Mouse (Mus musculus) erythroblast, embryonic 14.5 days (primary cell): Measurements from ENCODE around the gene Kmt2b. TPM values are rescaled to one million over a fixed set of nuclear protein-coding genes. Genes with fewer than 3 reads are reported as not detected.

Experiments
- H3K27me3 ChIP-seq: 2 replicates; pipeline ENCODE4 v1.6.1; 2012; ENCODE audit warnings: inconsistent platforms; ENCODE audit not compliant: control insufficient read depth
- H3K36me3 ChIP-seq: 2 replicates; pipeline ENCODE4 v1.6.1; 2012; ENCODE audit warnings: mild to moderate bottlenecking, inconsistent platforms; ENCODE audit not compliant: control insufficient read depth
- H3K4me1 ChIP-seq: 2 replicates; pipeline ENCODE4 v1.6.1; 2012; ENCODE audit warnings: inconsistent platforms; ENCODE audit not compliant: control insufficient read depth
- H3K4me3 ChIP-seq: replicated peaks from 2 replicates; pipeline ENCODE3; 2012; ENCODE audit warnings: moderate library complexity, mild to moderate bottlenecking, inconsistent platforms
- H3K9me3 ChIP-seq: 2 replicates; pipeline ENCODE4 v1.6.1; 2012; ENCODE audit warnings: low read length, inconsistent platforms, mixed read lengths; ENCODE audit not compliant: control insufficient read depth
- GATA1 ChIP-seq: IDR thresholded peaks from 2 replicates; pipeline ENCODE4 v1.6.1; 2012; ENCODE audit warnings: low read length, inconsistent platforms, mixed read lengths
- TAL1 ChIP-seq: IDR thresholded peaks from 3 replicates; pipeline ENCODE4 v1.6.1; 2012; ENCODE audit warnings: low read length, inconsistent platforms, mixed read lengths
- polyA plus RNA-seq: library from polyadenylated mRNA; stranded (reverse); fragments of >175 nt; gene quantifications from 2 replicates; pipeline ENCODE4 v1.2.3, GENCODE M21; 2012

The Kmt2b gene
- polyA plus RNA-seq, 1 experiment, result 5.2 TPM

DNA sequence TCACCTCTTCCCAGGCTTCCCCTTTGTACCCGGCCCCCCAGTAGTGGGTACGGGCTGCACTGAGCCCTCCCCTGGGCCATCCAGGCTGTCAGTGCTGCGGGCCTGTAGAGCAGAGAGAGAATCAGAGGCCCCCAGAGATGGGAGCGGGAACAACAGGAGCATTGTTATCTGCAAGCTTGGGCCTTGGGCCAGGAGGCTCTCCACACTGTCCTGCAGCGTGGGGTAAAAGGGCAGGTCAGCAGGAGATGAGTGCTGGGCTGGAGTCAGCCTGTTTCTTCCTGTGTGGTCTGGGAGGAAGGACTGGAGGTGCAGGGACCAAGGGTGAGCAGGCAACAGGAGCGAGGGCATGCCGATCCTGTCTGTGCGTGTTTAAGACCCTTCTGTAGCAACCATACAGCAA lies 55.6 kb downstream of the Kmt2b start:
- peak overlapping the region; percentile 2 for H3K4me3 ChIP-seq
- H3K4me1 ChIP-seq, result peaks cover 56% of the 10 kb centered on the region
- H3K36me3 ChIP-seq, result peaks cover 53% of the 10 kb centered on the region
- TF ChIP-seq TAL1 (no peak), GATA1 (no peak)
- no peaks in the 10 kb centered on the region for H3K9me3 ChIP-seq
- H3K27me3 ChIP-seq, result peaks cover 6% of the 10 kb centered on the region; the same call in 1 of the 2 replicates

DNA sequence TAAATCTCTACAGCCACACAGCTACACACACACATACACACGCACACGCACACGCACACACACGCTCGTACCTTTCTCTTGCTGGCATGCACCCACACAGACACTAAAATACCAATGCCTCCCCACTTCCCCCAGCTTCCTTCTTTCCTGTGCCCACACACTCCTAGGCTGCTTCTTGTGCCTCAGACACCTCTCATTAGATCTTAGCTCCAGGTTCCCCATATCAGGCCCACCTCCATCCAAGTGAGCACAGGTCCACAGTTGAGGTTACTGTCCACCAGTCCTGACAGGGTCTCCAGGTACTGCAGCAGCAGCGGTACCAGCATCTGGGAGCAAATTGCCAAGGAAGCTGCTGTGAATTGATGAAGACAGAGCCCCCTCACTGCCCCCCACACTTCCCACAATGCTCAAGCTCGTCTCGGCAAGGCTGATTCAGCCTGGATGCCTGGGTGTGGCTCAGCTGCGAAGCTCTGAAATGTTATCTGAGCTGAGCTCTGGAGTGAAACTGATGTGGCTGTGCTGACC lies 57.2 kb downstream of the Kmt2b start:
- peaks cover 69% of the 10 kb centered on the region for H3K36me3 ChIP-seq
- H3K9me3 ChIP-seq, result no peaks in the 10 kb centered on the region
- H3K4me3 ChIP-seq, result no peak overlapping the region
- peaks cover 52% of the 10 kb centered on the region for H3K4me1 ChIP-seq
- TF ChIP-seq TAL1 (no peak), GATA1 (no peak)
- peaks cover 6% of the 10 kb centered on the region; the same call in 1 of the 2 replicates for H3K27me3 ChIP-seq

DNA sequence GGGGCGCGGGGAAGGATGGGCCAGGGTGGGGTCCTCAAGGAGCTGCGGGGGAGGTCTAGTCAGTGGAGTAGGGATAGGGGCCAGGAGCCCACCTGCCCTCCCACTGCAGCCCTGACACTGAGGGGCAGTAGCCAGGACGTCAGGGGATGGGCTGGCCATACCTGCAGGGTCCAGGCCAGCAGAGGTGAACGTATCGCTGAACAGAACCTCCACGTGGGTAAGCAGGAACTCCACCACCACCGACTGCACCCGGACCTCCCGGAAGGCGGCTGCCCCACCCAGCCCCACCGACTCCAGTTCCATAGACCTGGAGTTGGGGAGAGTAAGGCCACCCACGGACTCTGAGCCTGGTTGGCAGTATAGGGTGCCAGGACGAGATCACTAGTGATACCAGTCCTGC lies 61.5 kb downstream of the Kmt2b start:
- Histone ChIP-seq H3K27me3 (no peaks in the 10 kb centered on the region), H3K4me3 (no peak overlapping the region), H3K9me3 (no peaks in the 10 kb centered on the region), H3K36me3 (peaks cover 91% of the 10 kb centered on the region), H3K4me1 (peaks cover 11% of the 10 kb centered on the region)
- no peak for TF ChIP-seq TAL1
- TF ChIP-seq GATA1, result no peak

DNA sequence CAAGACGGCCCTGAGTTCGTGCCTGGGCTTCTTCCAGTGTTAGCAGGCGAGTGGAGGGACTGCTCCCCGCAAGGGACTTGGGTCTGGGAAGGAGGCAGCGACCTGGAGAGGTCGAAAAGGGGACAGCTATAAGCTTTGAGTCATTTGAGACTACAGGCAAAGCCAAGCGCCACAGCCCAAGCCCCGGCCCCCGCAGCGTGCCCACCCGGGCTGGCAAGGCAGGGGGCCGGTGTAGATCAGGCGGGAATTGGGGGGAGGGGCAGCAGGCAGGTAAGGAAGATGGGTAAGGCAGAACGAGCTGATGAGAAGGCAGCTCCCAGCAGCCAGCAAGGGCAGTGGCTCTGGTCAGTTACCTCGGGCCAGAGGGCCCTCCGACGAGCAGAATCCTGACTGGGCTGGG lies 62.1 kb downstream of the Kmt2b start:
- Histone ChIP-seq H3K27me3 (no peaks in the 10 kb centered on the region), H3K36me3 (peaks cover 85% of the 10 kb centered on the region), H3K4me3 (no peak overlapping the region), H3K4me1 (peaks cover 5% of the 10 kb centered on the region), H3K9me3 (no peaks in the 10 kb centered on the region)
- TF ChIP-seq TAL1, result no peak
- no peak for TF ChIP-seq GATA1

DNA sequence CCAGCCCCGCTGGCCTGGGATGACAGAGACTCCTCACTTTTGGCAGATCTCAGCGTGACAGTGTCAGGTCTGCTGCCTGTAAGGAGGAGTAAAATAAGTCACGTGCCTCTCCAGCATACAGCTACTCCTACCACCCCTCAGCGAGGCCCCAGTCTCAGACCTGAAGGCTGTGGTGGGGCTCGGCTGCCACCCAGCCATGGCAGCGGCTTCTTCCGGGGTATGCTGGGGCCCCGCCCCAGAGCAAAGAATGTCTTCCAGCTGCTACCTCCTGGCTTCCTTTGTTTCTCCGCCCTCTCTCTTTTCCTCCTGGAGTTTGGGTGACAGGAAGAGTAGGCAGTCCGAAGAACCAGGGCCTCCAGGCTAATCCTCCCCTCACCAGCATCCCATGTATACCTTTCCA lies 62.6 kb downstream of the Kmt2b start:
- Histone ChIP-seq H3K36me3 (peaks cover 81% of the 10 kb centered on the region), H3K9me3 (no peaks in the 10 kb centered on the region), H3K4me1 (peaks cover 3% of the 10 kb centered on the region), H3K27me3 (no peaks in the 10 kb centered on the region), H3K4me3 (no peak overlapping the region)
- TF ChIP-seq TAL1 (no peak), GATA1 (no peak)

DNA sequence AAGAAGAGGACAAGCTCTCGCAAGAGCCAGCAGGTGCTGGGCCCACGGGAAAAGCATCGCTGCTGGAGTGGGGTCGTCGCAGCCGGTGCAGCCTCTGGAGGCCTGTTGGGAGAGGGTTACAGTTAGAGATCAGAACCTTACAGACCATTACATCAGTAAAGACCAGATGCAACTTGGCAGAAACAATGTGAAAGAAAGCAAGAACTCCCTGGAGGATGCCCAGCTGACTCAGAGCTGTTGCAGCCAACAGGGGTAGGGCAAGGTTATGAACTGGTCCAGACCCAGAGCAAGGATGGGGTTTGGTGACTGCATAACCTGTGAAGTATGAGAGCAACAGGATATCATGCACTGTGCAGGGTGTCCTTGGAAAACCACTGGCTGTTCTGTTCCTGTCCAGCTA lies 64.0 kb downstream of the Kmt2b start:
- peaks cover 66% of the 10 kb centered on the region for H3K36me3 ChIP-seq
- H3K27me3 ChIP-seq, result no peaks in the 10 kb centered on the region

DNA sequence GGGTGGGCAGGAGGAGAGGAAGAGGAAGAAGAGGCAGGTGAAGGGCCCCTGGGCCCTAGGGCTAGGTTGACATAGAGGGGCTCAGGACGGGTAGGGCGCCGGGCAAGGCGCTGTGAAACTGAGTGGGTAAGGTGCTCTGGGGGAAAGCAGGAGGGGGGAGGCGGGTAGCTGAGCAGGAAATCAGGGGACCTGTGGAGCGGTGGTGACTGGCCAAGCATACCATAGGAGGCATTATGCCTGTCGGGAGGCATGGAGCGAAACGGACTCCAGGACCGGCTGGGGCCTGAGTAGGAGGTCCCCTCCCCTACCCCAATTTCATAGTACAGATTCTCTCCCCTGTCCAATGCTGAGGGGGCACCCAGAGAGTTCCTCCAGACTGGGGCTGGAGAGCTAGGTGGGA lies 65.7 kb downstream of the Kmt2b start:
- TF ChIP-seq TAL1 (no peak), GATA1 (no peak)
- Histone ChIP-seq H3K4me1 (no peaks in the 10 kb centered on the region), H3K9me3 (no peaks in the 10 kb centered on the region), H3K27me3 (no peaks in the 10 kb centered on the region), H3K36me3 (peaks cover 50% of the 10 kb centered on the region), H3K4me3 (no peak overlapping the region)

More for the DNA sequence above, 64.0 kb downstream of the Kmt2b start:
- Histone ChIP-seq H3K4me1 (peaks cover 3% of the 10 kb centered on the region), H3K4me3 (no peak overlapping the region), H3K9me3 (no peaks in the 10 kb centered on the region)
- no peak for TF ChIP-seq TAL1
- TF ChIP-seq GATA1, result no peak

DNA sequence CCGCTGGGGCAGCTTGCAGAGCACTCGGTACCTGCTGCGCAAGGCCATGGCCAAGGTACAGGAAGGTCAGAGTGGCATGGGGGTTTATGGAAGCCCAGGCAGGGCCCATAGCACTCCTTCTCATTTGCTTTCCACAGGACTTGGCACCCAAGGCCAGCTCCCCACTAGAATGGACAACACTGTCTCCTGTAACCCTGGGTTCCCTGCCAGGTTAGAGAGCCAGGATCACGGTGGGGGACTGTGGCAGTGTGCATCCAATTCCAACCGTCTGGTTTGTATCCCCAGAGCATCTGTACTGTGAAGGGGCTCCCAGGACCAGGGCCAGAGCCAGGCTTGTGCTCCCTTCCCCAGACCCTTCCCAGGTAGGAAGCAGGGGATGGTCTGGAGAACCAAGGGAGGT lies 67.7 kb downstream of the Kmt2b start:
- no peak overlapping the region for H3K4me3 ChIP-seq
- no peaks in the 10 kb centered on the region for H3K9me3 ChIP-seq
- no peaks in the 10 kb centered on the region for H3K4me1 ChIP-seq
- no peaks in the 10 kb centered on the region for H3K27me3 ChIP-seq
- peaks cover 30% of the 10 kb centered on the region for H3K36me3 ChIP-seq
- TF ChIP-seq TAL1, result no peak
- TF ChIP-seq GATA1, result no peak

DNA sequence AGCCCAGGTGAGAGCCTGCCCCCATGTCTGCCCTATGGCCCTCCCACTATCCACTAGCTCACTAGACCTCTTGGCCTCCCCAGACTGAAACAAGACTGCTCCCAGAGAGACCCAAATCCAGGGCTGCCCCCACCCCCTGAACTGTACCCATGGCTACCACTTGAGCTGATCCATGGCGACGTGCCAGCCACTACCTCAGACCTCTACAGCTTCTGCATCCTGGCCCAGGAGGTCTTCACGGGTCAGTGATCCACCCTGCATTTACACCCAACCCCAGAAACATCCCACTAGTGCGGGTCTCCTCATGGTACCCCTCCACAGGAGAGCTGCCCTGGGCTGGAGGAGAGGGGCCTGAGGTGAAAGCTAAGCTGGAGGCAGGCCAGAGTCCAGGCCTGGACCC lies 68.1 kb downstream of the Kmt2b start:
- Histone ChIP-seq H3K4me1 (no peaks in the 10 kb centered on the region), H3K9me3 (no peaks in the 10 kb centered on the region), H3K27me3 (no peaks in the 10 kb centered on the region), H3K4me3 (no peak overlapping the region), H3K36me3 (peaks cover 25% of the 10 kb centered on the region)
- no peak for TF ChIP-seq TAL1
- no peak for TF ChIP-seq GATA1

Other genes with a start within 250 kb of the Kmt2b start
- gene Lrfn3, start 226.0 kb downstream of the Kmt2b start, polyA plus RNA-seq, result 0.05 TPM in 1 of 2 replicates, not detected in the other
- 0.91 and 1.6 TPM in 2 replicates for gene Tyrobp, start 175.0 kb downstream of the Kmt2b start, polyA plus RNA-seq
- gene Hcst, start 168.9 kb downstream of the Kmt2b start, polyA plus RNA-seq, result not detected in 2 replicates
- 0.23 and 0.30 TPM in 2 replicates for gene Nfkbid, start 167.0 kb downstream of the Kmt2b start, polyA plus RNA-seq
- gene Aplp1, start 143.2 kb downstream of the Kmt2b start, polyA plus RNA-seq, result 0.13 and 0.33 TPM in 2 replicates
- 0.02 and 0.05 TPM in 2 replicates for gene Kirrel2, start 131.0 kb downstream of the Kmt2b start, polyA plus RNA-seq
- not detected in 2 replicates for gene Nphs1, start 130.4 kb downstream of the Kmt2b start, polyA plus RNA-seq
- 0.11 and 0.36 TPM in 2 replicates for gene Prodh2, start 95.1 kb downstream of the Kmt2b start, polyA plus RNA-seq
- gene Arhgap33, start 53.7 kb downstream of the Kmt2b start, polyA plus RNA-seq, result 11.7 and 13.0 TPM in 2 replicates
- gene Hspb6, start 36.5 kb downstream of the Kmt2b start, polyA plus RNA-seq, result 3.7 and 6.8 TPM in 2 replicates
- gene Proser3, start 36.4 kb downstream of the Kmt2b start, polyA plus RNA-seq, result 1.9 and 2.3 TPM in 2 replicates
- gene Lin37, start 28.9 kb downstream of the Kmt2b start, polyA plus RNA-seq, result 14.5 and 17.0 TPM in 2 replicates
- 5.6 and 7.7 TPM in 2 replicates for gene U2af1l4, start 25.4 kb downstream of the Kmt2b start, polyA plus RNA-seq
- gene Gm49396, start 25.4 kb downstream of the Kmt2b start, polyA plus RNA-seq, result 0.15 and 0.18 TPM in 2 replicates
- 8.0 and 8.9 TPM in 2 replicates for gene Psenen, start 25.1 kb downstream of the Kmt2b start, polyA plus RNA-seq
- 0.61 and 1.5 TPM in 2 replicates for gene Igflr1, start 23.3 kb downstream of the Kmt2b start, polyA plus RNA-seq
- gene Zbtb32, start 10.2 kb upstream of the Kmt2b start, polyA plus RNA-seq, result 0.07 and 0.20 TPM in 2 replicates
- 0.10 and 0.14 TPM in 2 replicates for gene Upk1a, start 24.1 kb upstream of the Kmt2b start, polyA plus RNA-seq
- 15.7 and 23.9 TPM in 2 replicates for gene Cox6b1, start 37.4 kb upstream of the Kmt2b start, polyA plus RNA-seq
- gene Etv2, start 47.1 kb upstream of the Kmt2b start, polyA plus RNA-seq, result not detected in 2 replicates
- gene Rbm42, start 61.6 kb upstream of the Kmt2b start, polyA plus RNA-seq, result 22.7 and 23.2 TPM in 2 replicates
- gene Haus5, start 76.3 kb upstream of the Kmt2b start, polyA plus RNA-seq, result 2.9 and 5.4 TPM in 2 replicates
- not detected in 2 replicates for gene Pmis2, start 82.9 kb upstream of the Kmt2b start, polyA plus RNA-seq
- not detected in 2 replicates for gene 2200002J24Rik, start 110.2 kb upstream of the Kmt2b start, polyA plus RNA-seq
- gene Atp4a, start 123.5 kb upstream of the Kmt2b start, polyA plus RNA-seq, result not detected in 2 replicates
- gene Tmem147, start 140.8 kb upstream of the Kmt2b start, polyA plus RNA-seq, result 1.3 and 1.6 TPM in 2 replicates
- not detected in 2 replicates for gene Gapdhs, start 155.0 kb upstream of the Kmt2b start, polyA plus RNA-seq
- gene Sbsn, start 162.7 kb upstream of the Kmt2b start, polyA plus RNA-seq, result 0.15 TPM in 1 of 2 replicates, not detected in the other
- gene Dmkn, start 175.0 kb upstream of the Kmt2b start, polyA plus RNA-seq, result not detected in 2 replicates
- not detected in 2 replicates for gene Krtdap, start 199.2 kb upstream of the Kmt2b start, polyA plus RNA-seq
- gene Ffar2, start 235.0 kb upstream of the Kmt2b start, polyA plus RNA-seq, result 0.08 TPM in 1 of 2 replicates, not detected in the other